Mouse (Mus musculus): ENCODE measurements at regions not wholly inside any gene's neighbourhood (a gene's known extent, or its start where the extent isn't known, plus 50 kb on each side); places are given as distances from the start of the nearest gene placed in this dataset.

- Histone ChIP-seq H3K4me3 (ENCODE audit: low read depth, low read length) (no peak overlapping the region), H3K9ac (no peak overlapping the region), H3K4me2 (no peak overlapping the region), H3K9me3 (ENCODE audit: low read depth, low read length) (no peaks in the 10 kb centered on the region), H3K36me3 (ENCODE audit: insufficient read depth) (no peaks in the 10 kb centered on the region), H3K4me1 (ENCODE audit: insufficient read depth) (no peaks in the 10 kb centered on the region), H3K27me3 (ENCODE audit: insufficient read depth, low read length) (no peaks in the 10 kb centered on the region), H3K27ac (ENCODE audit: low read depth) (no peak overlapping the region)
- no peak for TF ChIP-seq CTCF (IDR thresholded peaks at IDR 0.05; ENCODE audit: low read depth)
- no peak for DNase-seq
- WGBS: 89% methylated on average over 7 of the region's 7 CpGs
- ATAC-seq (ENCODE audit: insufficient read depth): no peak
These were observed 57.1 kb upstream of the Fbxl4 start for GRCm38 (mm10) chr4:22300206-22300605.

- Histone ChIP-seq H3K9me3 (ENCODE audit: low read depth, low read length) (no peaks in the 10 kb centered on the region), H3K36me3 (ENCODE audit: insufficient read depth) (no peaks in the 10 kb centered on the region), H3K4me1 (ENCODE audit: insufficient read depth) (no peaks in the 10 kb centered on the region), H3K4me3 (ENCODE audit: low read depth, low read length) (no peak overlapping the region), H3K27ac (ENCODE audit: low read depth) (no peak overlapping the region), H3K9ac (no peak overlapping the region), H3K4me2 (no peak overlapping the region), H3K27me3 (ENCODE audit: insufficient read depth, low read length) (no peaks in the 10 kb centered on the region)
- no peak for TF ChIP-seq CTCF (IDR thresholded peaks at IDR 0.05; ENCODE audit: low read depth)
- 82% methylated on average over 9 of the region's 9 CpGs for WGBS
- DNase-seq (no peak), ATAC-seq (ENCODE audit: insufficient read depth) (no peak)
These were observed 56.0 kb upstream of the Fbxl4 start for GRCm38 (mm10) chr4:22301148-22301942.

- Histone ChIP-seq H3K9me3 (ENCODE audit: low read depth, low read length) (no peaks in the 10 kb centered on the region), H3K9ac (no peak overlapping the region), H3K4me3 (ENCODE audit: low read depth, low read length) (no peak overlapping the region), H3K27ac (ENCODE audit: low read depth) (no peak overlapping the region), H3K4me2 (no peak overlapping the region), H3K4me1 (ENCODE audit: insufficient read depth) (no peaks in the 10 kb centered on the region), H3K27me3 (ENCODE audit: insufficient read depth, low read length) (no peaks in the 10 kb centered on the region), H3K36me3 (ENCODE audit: insufficient read depth) (no peaks in the 10 kb centered on the region)
- ATAC-seq (ENCODE audit: insufficient read depth) (no peak), DNase-seq (no peak)
- WGBS: 71% methylated on average over 4 of the region's 4 CpGs
- no peak for TF ChIP-seq CTCF (IDR thresholded peaks at IDR 0.05; ENCODE audit: low read depth)
These were observed 55.5 kb upstream of the Fbxl4 start for GRCm38 (mm10) chr4:22301943-22302215.

- Histone ChIP-seq H3K9me3 (ENCODE audit: low read depth, low read length) (no peaks in the 10 kb centered on the region), H3K4me2 (no peak overlapping the region), H3K27me3 (ENCODE audit: insufficient read depth, low read length) (no peaks in the 10 kb centered on the region), H3K9ac (no peak overlapping the region), H3K27ac (ENCODE audit: low read depth) (no peak overlapping the region), H3K4me1 (ENCODE audit: insufficient read depth) (no peaks in the 10 kb centered on the region), H3K4me3 (ENCODE audit: low read depth, low read length) (no peak overlapping the region), H3K36me3 (ENCODE audit: insufficient read depth) (no peaks in the 10 kb centered on the region)
- ATAC-seq (ENCODE audit: insufficient read depth) (no peak), DNase-seq (no peak)
- 76% methylated on average over 1 of the region's 1 CpGs for WGBS
- no peak for TF ChIP-seq CTCF (IDR thresholded peaks at IDR 0.05; ENCODE audit: low read depth)
These were observed 55.1 kb upstream of the Fbxl4 start for GRCm38 (mm10) chr4:22302262-22302661.
